Mouse (Mus musculus) CD4-positive, CD25-positive, alpha-beta regulatory T cell, adult 2 months (primary cell): Measurements from ENCODE around the gene Wrap53.

ENCODE experiments used
- DNase-seq: peaks from one replicate; pipeline ENCODE4 v3.0.0-alpha.2; 2012; ENCODE audit warnings: low read depth, low spot score

Gene Wrap53

GRCm38 (mm10) chr11:69601768-69602167, 21.7 kb upstream of the Wrap53 start:
- no peak for DNase-seq

GRCm38 (mm10) chr11:69600098-69600497, 20.0 kb upstream of the Wrap53 start:
- no peak for DNase-seq

GRCm38 (mm10) chr11:69599436-69599835, 19.4 kb upstream of the Wrap53 start:
- DNase-seq, result no peak

- DNase-seq, result no peak
These were observed 14.8 kb upstream of the Wrap53 start for GRCm38 (mm10) chr11:69594853-69595252.

- no peak for DNase-seq
These were observed 12.7 kb upstream of the Wrap53 start for GRCm38 (mm10) chr11:69592799-69593198.

GRCm38 (mm10) chr11:69591899-69592637, 12.0 kb upstream of the Wrap53 start:
- no peak for DNase-seq

GRCm38 (mm10) chr11:69591424-69591823, 11.4 kb upstream of the Wrap53 start:
- DNase-seq, result no peak

- DNase-seq, result no peak
These were observed 10.6 kb upstream of the Wrap53 start for GRCm38 (mm10) chr11:69590622-69591021.

GRCm38 (mm10) chr11:69589207-69589834, 9.3 kb upstream of the Wrap53 start:
- DNase-seq, result no peak

GRCm38 (mm10) chr11:69585718-69586325, 5.8 kb upstream of the Wrap53 start:
- DNase-seq, result no peak

- DNase-seq, result no peak
These were observed 4.9 kb upstream of the Wrap53 start for GRCm38 (mm10) chr11:69584937-69585336.

GRCm38 (mm10) chr11:69584008-69584407, 4.0 kb upstream of the Wrap53 start:
- no peak for DNase-seq

GRCm38 (mm10) chr11:69582230-69582805, 2.3 kb upstream of the Wrap53 start:
- DNase-seq, result no peak

- DNase-seq, result peak; percentile 26
These were observed 1.8 kb upstream of the Wrap53 start for GRCm38 (mm10) chr11:69581814-69582213.

GRCm38 (mm10) chr11:69581147-69581688, 1.2 kb upstream of the Wrap53 start:
- peak; percentile 90 for DNase-seq

GRCm38 (mm10) chr11:69580572-69581146, 604 bp upstream of the Wrap53 start:
- no peak for DNase-seq

GRCm38 (mm10) chr11:69579128-69580017, 682 bp downstream of the Wrap53 start:
- DNase-seq, result peak; percentile 95

GRCm38 (mm10) chr11:69578301-69578700, 1.8 kb downstream of the Wrap53 start:
- DNase-seq, result peak; percentile 16

GRCm38 (mm10) chr11:69576307-69576706, 3.7 kb downstream of the Wrap53 start:
- no peak for DNase-seq

- DNase-seq, result peak; percentile 74
These were observed 4.8 kb downstream of the Wrap53 start for GRCm38 (mm10) chr11:69575220-69575619.

GRCm38 (mm10) chr11:69565131-69565530, 14.9 kb downstream of the Wrap53 start:
- DNase-seq, result no peak
